Mouse (Mus musculus): Measurements from ENCODE around the gene Fam117b. TPM values are rescaled to one million over a fixed set of nuclear protein-coding genes. Genes with fewer than 3 reads are reported as not detected.
A peak's percentile ranks its signal among the peaks of the same experiment; 100 is the strongest.

Fam117b gene
- polyA plus RNA-seq, 1 experiment from 2014 or later = 2.9 TPM

GRCm38 (mm10) chr1:59907700-59908099, 5.1 kb upstream of the Fam117b start:
- Histone ChIP-seq H3K9me3 (ENCODE audit: control insufficient read depth, low read length) (no peaks in the 10 kb centered on the region), H3K36me3 (ENCODE audit: control insufficient read depth, insufficient read depth, low read length) (no peaks in the 10 kb centered on the region), H3K4me3 (ENCODE audit: low read length) (no peak overlapping the region), H3K4me1 (ENCODE audit: control insufficient read depth, insufficient read depth, low read length) (peaks cover 3% of the 10 kb centered on the region), H3K27me3 (replicated peaks; ENCODE audit: control insufficient read depth, insufficient read depth, low read length) (no peaks in the 10 kb centered on the region), H3K27ac (ENCODE audit: low read length) (no peak overlapping the region), H3K9ac (ENCODE audit: low read depth, low read length) (no peak overlapping the region), H3K4me2 (ENCODE audit: low read depth, low read length) (no peak overlapping the region)
- WGBS = 36% methylated on average over 2 of the region's 2 CpGs
- no peak for ATAC-seq

GRCm38 (mm10) chr1:59910941-59911340, 1.9 kb upstream of the Fam117b start:
- Histone ChIP-seq H3K9me3 (ENCODE audit: control insufficient read depth, low read length) (no peaks in the 10 kb centered on the region), H3K27me3 (replicated peaks; ENCODE audit: control insufficient read depth, insufficient read depth, low read length) (no peaks in the 10 kb centered on the region), H3K27ac (ENCODE audit: low read length) (no peak overlapping the region), H3K4me2 (ENCODE audit: low read depth, low read length) (no peak overlapping the region), H3K4me1 (ENCODE audit: control insufficient read depth, insufficient read depth, low read length) (peaks cover 19% of the 10 kb centered on the region), H3K9ac (ENCODE audit: low read depth, low read length) (no peak overlapping the region), H3K36me3 (ENCODE audit: control insufficient read depth, insufficient read depth, low read length) (no peaks in the 10 kb centered on the region), H3K4me3 (ENCODE audit: low read length) (no peak overlapping the region)
- ATAC-seq = no peak
- 83% methylated on average over 1 of the region's 1 CpGs for WGBS

GRCm38 (mm10) chr1:59913195-59913868, 526 bp downstream of the Fam117b start:
- Histone ChIP-seq H3K4me3 (ENCODE audit: low read length) (peak overlapping the region; percentile 97), H3K4me1 (ENCODE audit: control insufficient read depth, insufficient read depth, low read length) (peaks cover 19% of the 10 kb centered on the region), H3K4me2 (ENCODE audit: low read depth, low read length) (peak overlapping the region; percentile 77), H3K36me3 (ENCODE audit: control insufficient read depth, insufficient read depth, low read length) (no peaks in the 10 kb centered on the region), H3K9ac (ENCODE audit: low read depth, low read length) (peak overlapping the region; percentile 91), H3K9me3 (ENCODE audit: control insufficient read depth, low read length) (no peaks in the 10 kb centered on the region), H3K27ac (ENCODE audit: low read length) (peak overlapping the region; percentile 91), H3K27me3 (replicated peaks; ENCODE audit: control insufficient read depth, insufficient read depth, low read length) (no peaks in the 10 kb centered on the region)
- WGBS = under 1% methylated on average over 77 of the region's 98 CpGs
- peak; percentile 57 for ATAC-seq

- 2% methylated on average over 12 of the region's 12 CpGs for WGBS
- peaks cover 19% of the 10 kb centered on the region for H3K4me1 ChIP-seq (ENCODE audit: control insufficient read depth, insufficient read depth, low read length)
- H3K36me3 ChIP-seq (ENCODE audit: control insufficient read depth, insufficient read depth, low read length) = no peaks in the 10 kb centered on the region
- peak overlapping the region; percentile 91 for H3K9ac ChIP-seq (ENCODE audit: low read depth, low read length)
- H3K27ac ChIP-seq (ENCODE audit: low read length) = peak overlapping the region; percentile 91
- no peak for ATAC-seq
- no peaks in the 10 kb centered on the region for H3K9me3 ChIP-seq (ENCODE audit: control insufficient read depth, low read length)
- peak overlapping the region; percentile 97 for H3K4me3 ChIP-seq (ENCODE audit: low read length)
- no peaks in the 10 kb centered on the region for H3K27me3 ChIP-seq (replicated peaks; ENCODE audit: control insufficient read depth, insufficient read depth, low read length)
- peak overlapping the region; percentile 77 for H3K4me2 ChIP-seq (ENCODE audit: low read depth, low read length)
Measured at GRCm38 (mm10) chr1:59913869-59914225, 1.0 kb downstream of the Fam117b start.

- H3K9ac ChIP-seq (ENCODE audit: low read depth, low read length) = no peak overlapping the region
- WGBS = 37% methylated on average over 3 of the region's 3 CpGs
- H3K4me3 ChIP-seq (ENCODE audit: low read length) = peak overlapping the region; percentile 97; the same call in 1 of the 2 replicates
- 0 out of 2 replicates have a peak overlapping the region, but pooled peaks have one; percentile 77 for H3K4me2 ChIP-seq (ENCODE audit: low read depth, low read length)
- H3K36me3 ChIP-seq (ENCODE audit: control insufficient read depth, insufficient read depth, low read length) = no peaks in the 10 kb centered on the region
- ATAC-seq = no peak
- no peaks in the 10 kb centered on the region for H3K9me3 ChIP-seq (ENCODE audit: control insufficient read depth, low read length)
- H3K27me3 ChIP-seq (replicated peaks; ENCODE audit: control insufficient read depth, insufficient read depth, low read length) = no peaks in the 10 kb centered on the region
- no peak overlapping the region for H3K27ac ChIP-seq (ENCODE audit: low read length)
- H3K4me1 ChIP-seq (ENCODE audit: control insufficient read depth, insufficient read depth, low read length) = peaks cover 19% of the 10 kb centered on the region
Measured at GRCm38 (mm10) chr1:59914799-59915198, 2.0 kb downstream of the Fam117b start.

- Histone ChIP-seq H3K4me3 (ENCODE audit: low read length) (no peak overlapping the region), H3K27ac (ENCODE audit: low read length) (no peak overlapping the region)
Measured at GRCm38 (mm10) chr1:59915843-59916610, 3.2 kb downstream of the Fam117b start.

GRCm38 (mm10) chr1:59917401-59917800, 4.6 kb downstream of the Fam117b start:
- no peak overlapping the region for H3K9ac ChIP-seq (ENCODE audit: low read depth, low read length)
- no peak overlapping the region for H3K27ac ChIP-seq (ENCODE audit: low read length)
- H3K36me3 ChIP-seq (ENCODE audit: control insufficient read depth, insufficient read depth, low read length) = no peaks in the 10 kb centered on the region
- H3K4me2 ChIP-seq (ENCODE audit: low read depth, low read length) = no peak overlapping the region
- peaks cover under 1% of the 10 kb centered on the region; the same call in 1 of the 2 replicates for H3K9me3 ChIP-seq (ENCODE audit: control insufficient read depth, low read length)
- WGBS = 71% methylated on average over 3 of the region's 3 CpGs
- no peak for ATAC-seq
- H3K27me3 ChIP-seq (replicated peaks; ENCODE audit: control insufficient read depth, insufficient read depth, low read length) = no peaks in the 10 kb centered on the region
- no peak overlapping the region for H3K4me3 ChIP-seq (ENCODE audit: low read length)
- peaks cover 19% of the 10 kb centered on the region for H3K4me1 ChIP-seq (ENCODE audit: control insufficient read depth, insufficient read depth, low read length)

More at GRCm38 (mm10) chr1:59915843-59916610, 3.2 kb downstream of the Fam117b start:
- H3K9ac ChIP-seq (ENCODE audit: low read depth, low read length) = no peak overlapping the region
- no peaks in the 10 kb centered on the region for H3K9me3 ChIP-seq (ENCODE audit: control insufficient read depth, low read length)
- no peak overlapping the region for H3K4me2 ChIP-seq (ENCODE audit: low read depth, low read length)
- no peak for ATAC-seq
- no peaks in the 10 kb centered on the region for H3K27me3 ChIP-seq (replicated peaks; ENCODE audit: control insufficient read depth, insufficient read depth, low read length)
- H3K36me3 ChIP-seq (ENCODE audit: control insufficient read depth, insufficient read depth, low read length) = no peaks in the 10 kb centered on the region
- peaks cover 19% of the 10 kb centered on the region for H3K4me1 ChIP-seq (ENCODE audit: control insufficient read depth, insufficient read depth, low read length)
- WGBS = 75% methylated on average over 10 of the region's 10 CpGs

- Histone ChIP-seq H3K4me1 (ENCODE audit: control insufficient read depth, insufficient read depth, low read length) (peaks cover 19% of the 10 kb centered on the region), H3K9ac (ENCODE audit: low read depth, low read length) (no peak overlapping the region), H3K27me3 (replicated peaks; ENCODE audit: control insufficient read depth, insufficient read depth, low read length) (no peaks in the 10 kb centered on the region), H3K4me3 (ENCODE audit: low read length) (no peak overlapping the region), H3K27ac (ENCODE audit: low read length) (no peak overlapping the region), H3K4me2 (ENCODE audit: low read depth, low read length) (no peak overlapping the region), H3K9me3 (ENCODE audit: control insufficient read depth, low read length) (peaks cover 3% of the 10 kb centered on the region; the same call in 1 of the 2 replicates), H3K36me3 (ENCODE audit: control insufficient read depth, insufficient read depth, low read length) (no peaks in the 10 kb centered on the region)
- ATAC-seq = no peak
Measured at GRCm38 (mm10) chr1:59918075-59918474, 5.3 kb downstream of the Fam117b start.

- H3K9me3 ChIP-seq (ENCODE audit: control insufficient read depth, low read length) = peaks cover 3% of the 10 kb centered on the region; the same call in 1 of the 2 replicates
- H3K4me1 ChIP-seq (ENCODE audit: control insufficient read depth, insufficient read depth, low read length) = no peaks in the 10 kb centered on the region
- H3K4me3 ChIP-seq (ENCODE audit: low read length) = no peak overlapping the region
- H3K36me3 ChIP-seq (ENCODE audit: control insufficient read depth, insufficient read depth, low read length) = no peaks in the 10 kb centered on the region
- H3K9ac ChIP-seq (ENCODE audit: low read depth, low read length) = no peak overlapping the region
- no peak overlapping the region for H3K4me2 ChIP-seq (ENCODE audit: low read depth, low read length)
- no peaks in the 10 kb centered on the region for H3K27me3 ChIP-seq (replicated peaks; ENCODE audit: control insufficient read depth, insufficient read depth, low read length)
- WGBS = 62% methylated on average over 1 of the region's 1 CpGs
- ATAC-seq = no peak
- H3K27ac ChIP-seq (ENCODE audit: low read length) = no peak overlapping the region
Measured at GRCm38 (mm10) chr1:59923201-59923600, 10.4 kb downstream of the Fam117b start.

Measured in intestine, embryonic 16.5 days (tissue).